Mouse (Mus musculus) liver, adult 2 months (tissue): ENCODE results near the gene Jak3.

Experiments used
- CTCF ChIP-seq: fragments of 200-500 bp; IDR thresholded peaks from 2 replicates; pipeline ENCODE4 v1.5.1; 2011; ENCODE audit warnings: low read depth, low read length, control low read depth
- POLR2A ChIP-seq: fragments of 200-500 bp; IDR thresholded peaks from 2 replicates; pipeline ENCODE4 v1.6.1; 2011; ENCODE audit warnings: low read length, control low read depth; ENCODE audit not compliant: insufficient read depth; ENCODE audit errors: extremely low read depth

- no peak for TF ChIP-seq CTCF
- no peak for TF ChIP-seq POLR2A
Observed at GRCm38 (mm10) chr8:71667256-71667655, 8.8 kb upstream of the Jak3 start.
